Mouse (Mus musculus) liver, adult 2 months (tissue): ENCODE data around the gene Fam20b. TPM values are rescaled to one million over a fixed set of nuclear protein-coding genes. Genes with fewer than 3 reads are reported as not detected.

Source experiments
- DNase-seq: peaks from one replicate; pipeline ENCODE4 v3.0.0-alpha.2; 2011; ENCODE audit warnings: low read depth, low spot score; ENCODE audit errors: extremely low read depth
- H3K27ac ChIP-seq: fragments of 200-500 bp; replicated peaks from 2 replicates; pipeline ENCODE4 v1.5.1; 2012; ENCODE audit warnings: low read depth, mild to moderate bottlenecking, control low read depth, inconsistent platforms, low read length; ENCODE audit not compliant: insufficient read depth
- H3K27me3 ChIP-seq: fragments of 200-500 bp; 2 replicates; pipeline ENCODE4 v1.6.1; 2012; ENCODE audit warnings: mild to moderate bottlenecking, moderate library complexity, low read length, inconsistent platforms; ENCODE audit not compliant: control insufficient read depth, insufficient read depth
- H3K36me3 ChIP-seq: fragments of 200-500 bp; 2 replicates; pipeline ENCODE4 v1.6.1; 2012; ENCODE audit warnings: low read length, inconsistent platforms; ENCODE audit not compliant: control insufficient read depth, insufficient read depth
- H3K4me1 ChIP-seq: fragments of 200-500 bp; 2 replicates; pipeline ENCODE4 v1.6.1; 2011; ENCODE audit warnings: low read length; ENCODE audit not compliant: control insufficient read depth, insufficient read depth
- H3K4me3 ChIP-seq: fragments of 200-500 bp; 2 replicates; pipeline ENCODE4 v1.5.1; 2011; ENCODE audit warnings: low read depth, mild to moderate bottlenecking, control low read depth, low read length, moderate library complexity; ENCODE audit not compliant: insufficient read depth
- H3K79me2 ChIP-seq: fragments of 200-500 bp; 2 replicates; pipeline ENCODE4 v1.6.1; 2012; ENCODE audit warnings: inconsistent platforms, mild to moderate bottlenecking, low read length, moderate library complexity; ENCODE audit not compliant: control insufficient read depth, insufficient read depth
- H3K9ac ChIP-seq: fragments of 200-500 bp; 2 replicates; pipeline ENCODE4 v1.6.1; 2012; ENCODE audit warnings: low read depth, mild to moderate bottlenecking, control low read depth, inconsistent platforms, low read length
- CTCF ChIP-seq: fragments of 200-500 bp; IDR thresholded peaks from 2 replicates; pipeline ENCODE4 v1.5.1; 2011; ENCODE audit warnings: low read depth, low read length, control low read depth
- POLR2A ChIP-seq: fragments of 200-500 bp; IDR thresholded peaks from 2 replicates; pipeline ENCODE4 v1.6.1; 2011; ENCODE audit warnings: low read length, control low read depth; ENCODE audit not compliant: insufficient read depth; ENCODE audit errors: extremely low read depth
- WGBS: fragments of 180-500 bp; shearing (Covaris S2); methylation state at CpG from one replicate; pipeline ENCODE4 v1.1.7; 2018; 5-methylcytosine and 5-hydroxymethylcytosine counted together
- polyA plus RNA-seq: library from polyadenylated mRNA; depleted of rRNA; stranded (reverse); fragments of >200 nt; gene quantifications from 2 replicates; pipeline ENCODE4 v1.2.3, GENCODE M21; 2012
- total RNA-seq: library from RNA; depleted of rRNA; stranded (reverse); fragments of >200 nt; gene quantifications from 2 replicates; pipeline ENCODE4 v1.2.3, GENCODE M21; 2014

Fam20b gene
- total and polyA plus RNA-seq, 2 experiments, result 6.8 to 11.2 TPM

DNA sequence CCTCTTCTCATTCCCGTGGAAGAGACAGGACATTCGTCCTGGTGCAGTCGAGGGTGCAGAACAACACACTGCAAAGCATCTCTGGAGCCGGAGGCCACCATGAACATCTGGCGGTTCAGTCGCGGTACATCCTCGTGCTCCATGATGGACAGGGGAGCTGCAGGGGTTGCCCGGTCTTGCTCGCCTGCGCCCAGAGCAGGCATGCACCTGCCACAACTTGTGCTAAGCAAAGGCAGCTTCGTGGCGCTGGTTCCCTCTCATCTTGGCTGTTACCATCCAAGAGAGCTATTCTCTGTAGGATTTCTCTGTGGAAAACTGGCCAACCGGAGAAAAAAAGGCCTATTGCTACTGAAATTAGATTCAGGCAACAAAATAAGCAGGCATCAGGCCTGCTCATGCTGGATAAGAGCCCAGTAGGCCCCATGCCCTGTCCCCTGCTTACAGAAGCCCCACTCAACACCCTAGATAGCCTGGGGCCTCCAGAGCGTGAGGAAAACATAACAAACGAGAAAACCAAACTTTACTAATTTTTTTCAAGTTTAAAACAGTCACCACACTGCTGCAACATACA, 29.6 kb upstream of the Fam20b start:
- TF ChIP-seq POLR2A (no peak), CTCF (no peak)
- Histone ChIP-seq H3K9ac (no peak overlapping the region), H3K4me1 (no peaks in the 10 kb centered on the region; the same call in 1 of the 2 replicates), H3K4me3 (no peak overlapping the region), H3K36me3 (no peaks in the 10 kb centered on the region), H3K79me2 (no peaks in the 10 kb centered on the region), H3K27me3 (no peaks in the 10 kb centered on the region), H3K27ac (no peak overlapping the region)
- DNase-seq, result no peak
- WGBS, result 89% methylated on average over 16 of the region's 16 CpGs

DNA sequence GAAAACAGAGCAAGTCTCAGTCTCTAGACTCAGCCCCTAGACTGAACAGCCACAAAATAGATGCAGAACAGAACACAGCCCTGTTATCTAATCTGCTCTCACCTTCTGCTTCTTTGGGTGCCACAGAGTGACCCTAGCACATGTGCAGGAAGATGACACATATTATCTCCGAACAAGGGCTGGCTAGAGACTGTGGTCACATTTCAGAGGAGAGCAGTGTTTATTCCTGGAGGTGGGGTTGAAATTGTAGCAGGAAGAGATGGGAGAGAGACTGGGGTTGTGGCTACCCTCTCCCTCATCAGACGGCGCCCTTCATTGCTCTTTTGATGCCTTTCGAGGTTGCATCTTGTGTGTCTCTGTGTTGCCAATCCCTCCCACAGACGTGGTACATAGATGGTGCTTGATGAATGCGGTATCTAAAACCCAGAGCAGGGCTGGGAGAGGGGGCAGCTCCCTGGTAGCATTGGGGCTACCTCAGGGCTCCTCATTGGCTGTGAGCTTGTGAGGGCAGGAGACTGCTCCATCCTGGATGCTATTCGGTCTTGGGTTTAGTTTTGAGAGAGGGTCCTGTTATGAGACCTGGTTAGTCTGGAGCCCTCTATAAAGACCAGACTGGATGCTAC, 26.4 kb upstream of the Fam20b start:
- H3K9ac ChIP-seq, result no peak overlapping the region

DNA sequence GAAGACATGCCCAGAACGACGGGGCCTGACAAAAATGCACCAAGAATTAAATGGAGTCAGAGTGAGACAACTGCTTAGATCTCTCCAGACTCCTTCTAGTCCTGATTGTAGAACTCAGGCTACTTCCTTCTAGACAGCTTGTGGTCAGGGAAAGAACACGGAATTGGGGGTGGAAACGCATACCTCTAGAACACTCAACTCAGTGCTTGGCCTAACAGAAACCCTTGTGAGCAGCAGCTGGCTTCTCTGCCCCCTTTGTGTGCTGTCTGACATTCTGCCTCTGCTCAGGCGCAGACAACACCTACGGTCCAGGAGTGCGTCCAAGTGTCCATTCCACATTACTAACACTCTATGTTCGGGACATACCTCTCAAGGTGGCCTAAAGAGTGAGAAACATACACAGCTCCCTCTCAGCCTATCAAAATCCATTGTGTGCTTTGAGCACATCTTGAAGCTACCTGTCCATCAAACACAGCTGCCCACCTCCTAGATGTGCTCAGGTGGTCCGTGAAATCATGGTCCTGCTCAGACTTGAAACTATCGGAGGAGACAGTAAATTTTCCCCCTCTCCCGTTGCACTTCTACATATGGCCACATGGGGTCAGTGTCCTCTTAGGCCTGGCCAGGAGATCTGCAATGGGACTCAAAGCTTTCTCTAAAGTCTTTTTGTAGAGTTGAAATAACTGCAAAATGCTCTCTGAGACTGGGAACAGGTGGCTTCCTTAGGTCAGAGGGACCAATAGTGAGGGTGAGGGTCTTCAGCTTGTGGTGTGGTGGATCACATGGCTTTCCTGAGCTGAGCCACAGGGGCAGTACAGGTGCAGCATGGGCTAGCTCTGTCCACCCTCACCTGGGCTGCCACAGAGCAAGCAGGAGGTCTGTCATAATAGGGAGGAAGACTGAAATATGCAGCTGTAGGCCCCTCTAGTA, 22.9 kb upstream of the Fam20b start:
- peak; percentile 30 for DNase-seq
- Histone ChIP-seq H3K36me3 (no peaks in the 10 kb centered on the region), H3K79me2 (no peaks in the 10 kb centered on the region), H3K27me3 (no peaks in the 10 kb centered on the region), H3K27ac (no peak overlapping the region), H3K4me3 (no peak overlapping the region), H3K9ac (no peak overlapping the region), H3K4me1 (no peaks in the 10 kb centered on the region)
- TF ChIP-seq POLR2A, result no peak
- TF ChIP-seq CTCF, result peak; percentile 74
- 58% methylated on average over 11 of the region's 11 CpGs for WGBS

More for the DNA sequence above, 26.4 kb upstream of the Fam20b start:
- Histone ChIP-seq H3K4me1 (no peaks in the 10 kb centered on the region), H3K79me2 (no peaks in the 10 kb centered on the region), H3K27ac (no peak overlapping the region), H3K27me3 (no peaks in the 10 kb centered on the region), H3K36me3 (no peaks in the 10 kb centered on the region), H3K4me3 (no peak overlapping the region)
- 81% methylated on average over 7 of the region's 7 CpGs for WGBS
- DNase-seq, result no peak
- TF ChIP-seq CTCF (no peak), POLR2A (no peak)

DNA sequence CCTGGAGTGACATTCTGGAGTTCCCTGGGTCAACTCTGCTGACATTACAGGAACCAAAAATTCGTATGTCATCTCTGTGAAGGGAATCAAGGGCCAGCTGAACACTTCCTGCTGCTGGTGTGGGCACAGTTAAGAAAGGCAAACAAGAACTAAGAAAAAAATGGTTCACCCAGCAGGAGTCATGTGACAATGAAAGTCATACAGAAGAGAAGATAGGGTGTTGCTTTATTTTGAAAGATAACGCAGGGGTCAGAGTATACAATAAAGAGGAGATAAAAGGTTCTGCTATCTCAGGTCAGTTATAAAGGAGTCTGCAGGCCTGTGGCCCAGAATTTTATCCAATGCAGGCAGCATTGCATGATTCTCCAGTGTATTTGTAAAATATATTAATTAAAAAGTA, 16.9 kb upstream of the Fam20b start:
- 66% methylated on average over 2 of the region's 2 CpGs for WGBS
- no peaks in the 10 kb centered on the region for H3K4me1 ChIP-seq
- no peaks in the 10 kb centered on the region for H3K79me2 ChIP-seq
- no peak overlapping the region for H3K27ac ChIP-seq
- no peak for TF ChIP-seq CTCF
- no peak for TF ChIP-seq POLR2A
- no peaks in the 10 kb centered on the region for H3K36me3 ChIP-seq
- no peak for DNase-seq
- no peaks in the 10 kb centered on the region for H3K27me3 ChIP-seq
- H3K4me3 ChIP-seq, result no peak overlapping the region
- no peak overlapping the region for H3K9ac ChIP-seq

DNA sequence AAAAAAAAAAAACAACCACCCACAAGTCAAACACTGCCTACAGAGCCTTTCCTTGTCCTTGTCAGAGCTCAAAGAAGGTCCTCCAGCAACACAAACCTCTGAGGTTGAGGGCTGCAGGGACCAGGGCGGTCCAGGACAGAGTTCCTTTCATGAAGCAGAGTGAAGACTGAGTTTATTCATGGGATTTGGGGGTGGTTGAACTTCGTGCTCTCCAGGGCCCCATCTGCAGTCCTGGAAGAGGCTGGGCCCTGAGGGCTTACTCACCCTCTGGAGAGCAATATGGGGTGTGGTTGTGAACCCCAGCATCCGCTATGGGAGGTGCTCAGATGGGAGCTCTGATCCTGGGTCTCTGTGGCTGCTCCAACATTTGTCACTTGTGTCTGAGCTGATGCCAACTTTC, 15.1 kb upstream of the Fam20b start:
- TF ChIP-seq POLR2A (no peak), CTCF (no peak)
- no peak overlapping the region for H3K9ac ChIP-seq

More for the DNA sequence above, 15.1 kb upstream of the Fam20b start:
- no peak for DNase-seq
- H3K27me3 ChIP-seq, result no peaks in the 10 kb centered on the region
- no peak overlapping the region for H3K27ac ChIP-seq
- H3K36me3 ChIP-seq, result no peaks in the 10 kb centered on the region
- 89% methylated on average over 3 of the region's 3 CpGs for WGBS
- H3K4me3 ChIP-seq, result no peak overlapping the region
- H3K4me1 ChIP-seq, result no peaks in the 10 kb centered on the region
- no peaks in the 10 kb centered on the region for H3K79me2 ChIP-seq
